ENCODE assay signal across 8 mouse cellular contexts in the genomic region with DNA sequence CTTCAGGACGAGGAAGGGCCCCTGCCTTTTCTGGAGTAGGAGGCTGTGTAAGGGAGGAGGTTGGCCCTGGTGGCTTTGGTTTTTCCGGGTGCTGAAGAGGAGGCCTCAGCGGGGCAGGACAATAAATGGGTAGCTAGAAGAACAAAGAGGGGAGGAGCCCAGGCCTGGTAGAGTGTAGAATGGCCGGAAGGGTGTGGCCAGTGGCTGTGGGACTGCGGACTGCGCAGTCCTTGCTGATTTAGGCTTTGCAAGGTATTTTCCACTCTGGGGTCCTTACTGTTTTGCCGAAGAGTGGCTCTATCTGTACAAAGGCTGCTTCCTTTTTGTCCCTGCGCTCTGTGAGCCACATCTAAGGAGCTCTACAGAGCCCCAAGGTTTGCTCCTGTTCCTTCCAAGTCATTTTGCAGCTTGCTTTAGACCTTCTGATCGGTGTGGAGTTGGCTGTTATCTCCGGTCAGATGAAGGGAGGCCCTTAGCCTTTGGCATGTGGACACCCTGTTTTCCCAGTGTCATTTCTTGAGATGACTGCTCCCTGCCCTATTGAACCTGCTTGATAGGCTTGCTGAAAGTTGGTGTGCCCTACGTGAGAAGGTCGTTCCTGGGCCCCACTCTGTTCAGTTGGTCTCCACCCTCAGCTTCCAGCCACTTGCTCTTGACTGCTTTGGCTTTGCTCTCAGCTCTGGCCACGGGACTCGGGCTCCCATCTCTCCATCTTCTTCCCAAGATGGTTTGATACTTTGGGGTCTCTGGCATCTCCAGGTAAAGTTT. TPM values are rescaled to one million over a fixed set of nuclear protein-coding genes. Genes with fewer than 3 reads are reported as not detected.
DNase-seq lines count a peak whose midpoint lies in the region; ATAC-seq lines count a peak whose summit lies in the region.

No protein-coding gene starts in this region.

- H3K36me3 ChIP-seq in midbrain, embryonic 11.5 days (ENCODE audit: control insufficient read depth, insufficient read depth, low read length) = no peaks in the 10 kb centered on the region
- no peaks in the 10 kb centered on the region for H3K36me3 ChIP-seq in midbrain, embryonic 13.5 days
- no peaks in the 10 kb centered on the region for H3K36me3 ChIP-seq in kidney, embryonic 16.5 days (ENCODE audit: insufficient read depth, low read length)

- 0 out of 2 replicates have a peak, but pooled peaks have one; percentile 50 for ATAC-seq in midbrain, embryonic 11.5 days (ENCODE audit: low FRiP score)
- no peak for ATAC-seq in midbrain, embryonic 13.5 days
- peak; percentile 55 for ATAC-seq in kidney, embryonic 16.5 days (ENCODE audit: low FRiP score, low TSS enrichment)

- no peak for DNase-seq in midbrain, embryonic 11.5 days (ENCODE audit: low spot score, missing footprints)
- peak; percentile 74 for DNase-seq in heart, adult 8-10 months (ENCODE audit: low spot score)
- peak; percentile 66 to 77 for DNase-seq in lung, postnatal 4 days
- DNase-seq in right cerebral cortex, adult 2 months (ENCODE audit: low spot score in 2 of 2) = no peak
- DNase-seq in ovary, postnatal 10 days (ENCODE audit: low spot score) = no peak
- DNase-seq in left cerebral cortex, adult 18-20 months (ENCODE audit: low spot score in 2 of 2) = no peak

- H3K9ac ChIP-seq in midbrain, embryonic 11.5 days (ENCODE audit: low read length) = no peak overlapping the region
- no peak overlapping the region for H3K9ac ChIP-seq in midbrain, embryonic 13.5 days (replicated peaks)
- peak overlapping the region; percentile 41; the same call in 1 of the 2 replicates for H3K9ac ChIP-seq in kidney, embryonic 16.5 days (replicated peaks; ENCODE audit: low read length)

- no peaks in the 10 kb centered on the region for H3K27me3 ChIP-seq in midbrain, embryonic 11.5 days (ENCODE audit: control insufficient read depth, insufficient read depth, low read length)
- H3K27me3 ChIP-seq in midbrain, embryonic 13.5 days = no peaks in the 10 kb centered on the region
- no peaks in the 10 kb centered on the region for H3K27me3 ChIP-seq in kidney, embryonic 16.5 days (ENCODE audit: insufficient read depth, low read length)

- no peak overlapping the region for H3K4me2 ChIP-seq in midbrain, embryonic 11.5 days
- H3K4me2 ChIP-seq in midbrain, embryonic 13.5 days (replicated peaks) = no peak overlapping the region
- H3K4me2 ChIP-seq in kidney, embryonic 16.5 days (replicated peaks; ENCODE audit: low read depth, low read length) = peak overlapping the region; percentile 24; the same call in 1 of the 2 replicates

- peaks cover 9% of the 10 kb centered on the region for H3K4me1 ChIP-seq in midbrain, embryonic 11.5 days (ENCODE audit: control insufficient read depth, insufficient read depth, low read length)
- H3K4me1 ChIP-seq in midbrain, embryonic 13.5 days (replicated peaks) = peaks cover 43% of the 10 kb centered on the region
- peaks cover 55% of the 10 kb centered on the region for H3K4me1 ChIP-seq in kidney, embryonic 16.5 days (ENCODE audit: insufficient read depth, low read length)

- WGBS in midbrain, embryonic 11.5 days = 70% methylated on average over 14 of the region's 14 CpGs
- WGBS in midbrain, embryonic 13.5 days = 70% methylated on average over 14 of the region's 14 CpGs
- WGBS in kidney, embryonic 16.5 days = 65% methylated on average over 14 of the region's 14 CpGs

- H3K27ac ChIP-seq in midbrain, embryonic 11.5 days (ENCODE audit: low read depth, low read length) = no peak overlapping the region
- no peak overlapping the region; the same call in 1 of the 2 replicates for H3K27ac ChIP-seq in midbrain, embryonic 13.5 days
- H3K27ac ChIP-seq in kidney, embryonic 16.5 days (ENCODE audit: low read length) = peak overlapping the region; percentile 76

- no peak overlapping the region for H3K4me3 ChIP-seq in midbrain, embryonic 11.5 days (ENCODE audit: low read depth, low read length)
- no peak overlapping the region for H3K4me3 ChIP-seq in midbrain, embryonic 13.5 days (replicated peaks)
- H3K4me3 ChIP-seq in kidney, embryonic 16.5 days (ENCODE audit: low read length) = no peak overlapping the region

- H3K9me3 ChIP-seq in midbrain, embryonic 11.5 days (ENCODE audit: control insufficient read depth, low read length) = no peaks in the 10 kb centered on the region
- no peaks in the 10 kb centered on the region for H3K9me3 ChIP-seq in midbrain, embryonic 13.5 days
- no peaks in the 10 kb centered on the region for H3K9me3 ChIP-seq in kidney, embryonic 16.5 days (ENCODE audit: low read length)

RNA-seq across cellular contexts. Expression of gene Ppp2r5c, which starts 52.5 kb away (rescaled TPM):
- 175 and 183 TPM in 2 replicates for polyA plus RNA-seq in midbrain, embryonic 11.5 days (2014; fragmentation: Nextera tagmentation; extraction: Ambion mirVana)
- 136 and 147 TPM in 2 replicates for polyA plus RNA-seq in midbrain, embryonic 13.5 days (2015; fragmentation: Nextera tagmentation; extraction: Ambion mirVana)
- 10 to 100 TPM; 88.9 to 96.8 (median 93.6) TPM for total RNA-seq in heart, adult 8-10 months (2022)
- 140 and 145 TPM in 2 replicates for polyA plus RNA-seq in kidney, embryonic 16.5 days (2015; fragmentation: Nextera tagmentation; extraction: Ambion mirVana)
- total RNA-seq in left cerebral cortex, adult 18-20 months (2021) = 100 to 1,000 TPM; 263 to 284 TPM

Comparison
In these comparisons a context has a peak if more than half of its experiments do, and no peak if none do; other contexts are left out.
1. DNase-seq: peak in heart, adult 8-10 months (single experiment) and lung, postnatal 4 days (2 of 2); none in midbrain, embryonic 11.5 days (single experiment), right cerebral cortex, adult 2 months (0 of 2), ovary, postnatal 10 days (single experiment) and left cerebral cortex, adult 18-20 months (0 of 2).